Mouse (Mus musculus): ENCODE data around the gene Bhlha15. TPM values are rescaled to one million over a fixed set of nuclear protein-coding genes. Genes with fewer than 3 reads are reported as not detected.

Gene Bhlha15
- not detected in 2 replicates for polyA plus RNA-seq (2015; fragmentation: Nextera tagmentation; extraction: Ambion mirVana)

DNA sequence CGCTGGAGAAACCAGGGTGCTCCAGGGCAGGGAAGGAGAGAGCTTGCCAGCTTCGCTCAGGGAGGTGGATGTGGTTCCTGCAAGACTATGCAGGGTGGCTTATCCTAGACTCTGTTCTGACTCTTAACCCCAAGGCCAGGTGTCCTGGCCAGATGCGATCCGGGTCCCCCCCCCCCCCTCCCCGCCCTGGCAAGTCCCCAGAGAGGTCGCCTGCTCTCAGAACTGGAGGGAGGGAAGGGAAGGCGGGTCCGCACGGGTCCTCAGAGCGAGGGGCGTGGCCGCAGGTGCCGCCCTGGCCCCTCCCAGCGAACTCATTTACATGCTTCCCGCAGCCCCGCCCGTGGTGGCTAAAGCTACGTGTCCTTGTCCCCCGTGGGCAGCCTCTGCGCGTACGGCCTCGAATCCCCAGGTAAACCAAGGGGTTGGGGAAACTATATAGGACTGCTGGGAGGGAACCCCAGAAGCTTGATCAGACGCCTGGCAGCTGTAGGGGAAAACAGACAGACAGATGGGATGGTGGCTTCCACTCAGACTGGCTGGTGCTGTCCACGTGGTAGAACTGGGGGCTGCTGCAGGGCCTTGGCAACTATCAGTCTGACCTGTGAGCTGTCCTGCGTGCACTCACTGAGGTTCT is at the start of gene Bhlha15:
Gene Bhlha15 (plus strand): TSS at position 337 of the 634 bp plus-strand sequence.

DNA sequence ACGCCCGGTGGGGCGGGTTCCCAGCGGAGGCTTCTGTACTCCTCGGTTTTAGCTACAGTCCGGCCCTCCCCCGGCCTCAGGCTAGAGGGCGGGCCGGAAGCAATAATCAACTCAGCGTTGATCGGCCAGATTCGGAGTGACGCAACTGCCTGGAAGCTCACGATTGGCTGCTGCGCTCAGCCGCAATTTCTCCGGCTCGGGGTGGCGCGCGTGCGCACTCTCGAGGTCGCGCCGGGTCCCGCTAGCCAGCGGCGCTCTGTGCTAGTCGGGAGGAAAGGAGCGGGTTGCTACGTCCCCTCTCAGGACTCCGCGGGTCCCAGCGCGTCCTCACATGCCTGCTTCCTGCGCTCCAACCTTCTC is 33.4 kb downstream of the Bhlha15 start, which contains the start of gene Tecpr1:
Gene Tecpr1 (minus strand): TSS at position 113 of the 360 bp plus-strand sequence.

Other genes starting within 250 kb of the Bhlha15 start
- gene Ccz1, start 175.4 kb upstream of the Bhlha15 start, polyA plus RNA-seq (2015; fragmentation: Nextera tagmentation; extraction: Ambion mirVana): 45.2 and 50.5 TPM in 2 replicates
- 1.6 and 3.6 TPM in 2 replicates for gene Ocm, start 163.6 kb upstream of the Bhlha15 start, polyA plus RNA-seq (2015; fragmentation: Nextera tagmentation; extraction: Ambion mirVana)
- 1.6 TPM in 2 replicates for gene Lmtk2, start 89.8 kb upstream of the Bhlha15 start, polyA plus RNA-seq (2015; fragmentation: Nextera tagmentation; extraction: Ambion mirVana)
- gene Tecpr1, start 33.3 kb downstream of the Bhlha15 start, polyA plus RNA-seq (2015; fragmentation: Nextera tagmentation; extraction: Ambion mirVana): 11.7 and 12.3 TPM in 2 replicates
- 94.8 and 108 TPM in 2 replicates for gene Bri3, start 54.2 kb downstream of the Bhlha15 start, polyA plus RNA-seq (2015; fragmentation: Nextera tagmentation; extraction: Ambion mirVana)
- gene Baiap2l1, start 167.8 kb downstream of the Bhlha15 start, polyA plus RNA-seq (2015; fragmentation: Nextera tagmentation; extraction: Ambion mirVana): 6.5 and 6.7 TPM in 2 replicates

All from skeletal muscle tissue, postnatal 0 days (tissue).